Mouse (Mus musculus) right cerebral cortex, postnatal 10 days (tissue): ENCODE data around the gene Ccdc8.
"Not testable (repeated sequence)": the region's sequence is repeated elsewhere in the genome, so short reads cannot be mapped to it uniquely, and the experiment has no call there.

Experiments
- DNase-seq, 2 experiments: peaks; one replicate each; pipeline ENCODE4 v3.0.0; 2021; ENCODE audit warnings: low spot score in 2 of 2

Gene Ccdc8

DNA sequence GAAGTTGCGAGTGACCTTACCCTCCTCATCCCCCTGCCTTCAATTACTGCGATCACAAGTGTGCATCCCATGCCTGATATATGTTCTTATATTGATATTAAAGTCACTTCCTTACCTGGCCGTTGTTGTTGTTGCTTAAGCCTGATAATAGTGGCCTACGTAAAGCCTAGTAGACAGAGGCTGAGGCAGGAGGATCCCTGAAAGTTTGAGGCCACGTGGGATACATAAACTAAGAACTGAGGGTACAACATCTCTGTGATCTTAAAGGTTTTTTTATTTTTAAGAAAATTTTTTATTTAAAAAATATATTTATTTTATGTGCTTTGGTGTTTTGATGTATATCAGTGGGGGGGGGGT, at the start of gene Ccdc8:
Ccdc8 (plus strand) TSS at position 258 of the 357 bp plus-strand sequence.
- no peak for DNase-seq

DNA sequence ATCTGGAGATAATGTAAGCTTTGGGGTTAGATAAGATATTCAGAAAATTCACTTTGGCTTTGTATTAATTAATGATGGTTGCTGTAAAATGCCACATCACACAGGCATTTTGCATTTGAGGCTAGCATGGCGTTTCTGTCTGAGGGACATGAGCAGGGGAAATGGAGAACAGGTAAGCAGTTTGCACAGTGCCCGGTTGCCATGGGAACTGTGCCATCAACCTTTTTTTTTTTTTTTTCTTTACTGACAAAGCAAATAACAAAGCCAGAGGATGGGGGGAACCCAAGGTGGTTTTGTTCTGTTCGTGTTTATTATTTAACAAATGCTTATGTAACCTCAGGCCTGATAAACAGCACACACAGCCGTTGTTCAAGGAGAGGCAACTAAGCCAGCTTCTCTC, 49.6 kb upstream of the Ccdc8 start:
- no peak for DNase-seq

DNA sequence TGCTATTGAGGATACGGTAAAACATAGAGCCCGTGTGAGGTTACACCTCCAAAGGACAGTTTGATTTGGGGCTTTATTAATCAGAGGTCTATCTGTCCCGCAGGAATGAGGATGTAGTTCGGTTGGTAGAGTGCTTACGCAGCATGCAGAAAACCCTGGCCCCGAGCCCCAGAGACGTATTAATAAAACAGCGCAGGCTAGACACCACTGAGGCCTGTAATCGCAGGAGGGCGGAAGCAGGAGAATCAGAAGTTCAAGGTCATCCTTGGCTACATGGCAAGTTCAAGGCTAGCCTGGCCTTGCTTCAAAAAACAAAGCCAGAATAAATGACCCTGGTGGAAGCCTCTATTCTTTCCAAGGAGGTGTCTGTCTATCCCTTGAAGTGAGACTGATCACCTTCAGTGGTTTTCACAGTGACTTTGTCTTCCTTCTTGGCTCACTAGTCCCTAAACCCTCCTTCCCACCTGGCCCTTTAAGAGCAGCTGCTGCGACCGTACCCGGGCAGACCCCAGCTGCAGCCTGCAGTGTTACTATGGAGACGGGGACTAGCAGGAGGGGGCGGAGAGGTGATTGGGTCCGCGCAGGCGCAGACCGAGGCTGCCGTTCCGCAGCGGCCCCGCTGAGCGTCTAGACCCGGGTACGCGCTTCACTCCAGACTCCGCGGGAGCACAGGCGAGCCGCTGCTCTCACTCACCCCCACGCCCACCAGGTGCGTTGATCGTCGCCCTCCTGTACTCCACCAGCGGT, 48.3 kb upstream of the Ccdc8 start, which contains the start of gene Pnmal2:
Pnmal2 (plus strand) TSS at position 622 of the 747 bp plus-strand sequence.
- peak; percentile 95 for DNase-seq

DNA sequence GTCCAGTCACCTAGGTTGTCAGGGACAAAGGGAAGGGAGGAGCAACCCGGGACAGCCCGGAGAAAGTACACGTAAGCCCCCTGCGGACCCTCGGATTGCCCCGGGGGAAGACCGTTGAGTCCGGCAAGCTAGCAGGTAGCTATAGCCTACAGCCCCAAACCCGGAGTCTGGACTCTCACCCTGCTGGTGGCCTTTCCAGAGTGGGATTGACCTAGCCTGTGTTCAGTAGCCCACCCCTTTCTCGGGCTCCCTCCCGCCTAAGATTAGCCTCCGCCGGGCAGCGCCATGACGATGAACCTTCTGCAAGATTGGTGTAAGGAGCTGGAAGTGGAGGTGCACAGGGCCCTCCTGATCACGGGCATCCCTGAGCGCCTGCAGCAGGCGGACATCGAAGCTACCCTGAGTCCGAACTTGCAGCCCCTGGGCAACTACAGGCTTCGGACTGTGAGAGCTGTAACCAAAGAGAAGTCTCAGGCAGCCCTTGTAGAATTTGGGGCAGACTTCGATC, 47.6 kb upstream of the Ccdc8 start:
- DNase-seq, result no peak

DNA sequence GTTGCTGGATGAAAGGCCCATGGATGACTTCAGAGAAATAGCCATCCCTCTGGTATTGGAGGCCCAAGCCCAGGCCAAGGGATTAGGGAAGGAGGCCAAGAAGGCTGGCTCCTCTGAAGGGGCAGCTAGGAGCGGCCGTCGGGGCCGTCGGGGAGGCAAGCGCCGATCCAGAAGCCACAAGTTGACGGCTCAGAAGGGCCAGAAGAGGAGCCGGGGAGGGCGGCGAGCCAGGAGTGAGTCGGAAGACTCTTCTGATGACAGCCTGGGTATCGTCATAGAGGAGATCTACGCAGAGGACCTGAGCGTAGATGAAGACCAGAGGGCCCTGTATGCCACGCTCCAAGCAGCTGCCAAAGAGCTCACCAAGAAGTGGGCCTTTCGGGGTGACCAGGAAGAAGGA, 47.1 kb upstream of the Ccdc8 start:
- no peak for DNase-seq

DNA sequence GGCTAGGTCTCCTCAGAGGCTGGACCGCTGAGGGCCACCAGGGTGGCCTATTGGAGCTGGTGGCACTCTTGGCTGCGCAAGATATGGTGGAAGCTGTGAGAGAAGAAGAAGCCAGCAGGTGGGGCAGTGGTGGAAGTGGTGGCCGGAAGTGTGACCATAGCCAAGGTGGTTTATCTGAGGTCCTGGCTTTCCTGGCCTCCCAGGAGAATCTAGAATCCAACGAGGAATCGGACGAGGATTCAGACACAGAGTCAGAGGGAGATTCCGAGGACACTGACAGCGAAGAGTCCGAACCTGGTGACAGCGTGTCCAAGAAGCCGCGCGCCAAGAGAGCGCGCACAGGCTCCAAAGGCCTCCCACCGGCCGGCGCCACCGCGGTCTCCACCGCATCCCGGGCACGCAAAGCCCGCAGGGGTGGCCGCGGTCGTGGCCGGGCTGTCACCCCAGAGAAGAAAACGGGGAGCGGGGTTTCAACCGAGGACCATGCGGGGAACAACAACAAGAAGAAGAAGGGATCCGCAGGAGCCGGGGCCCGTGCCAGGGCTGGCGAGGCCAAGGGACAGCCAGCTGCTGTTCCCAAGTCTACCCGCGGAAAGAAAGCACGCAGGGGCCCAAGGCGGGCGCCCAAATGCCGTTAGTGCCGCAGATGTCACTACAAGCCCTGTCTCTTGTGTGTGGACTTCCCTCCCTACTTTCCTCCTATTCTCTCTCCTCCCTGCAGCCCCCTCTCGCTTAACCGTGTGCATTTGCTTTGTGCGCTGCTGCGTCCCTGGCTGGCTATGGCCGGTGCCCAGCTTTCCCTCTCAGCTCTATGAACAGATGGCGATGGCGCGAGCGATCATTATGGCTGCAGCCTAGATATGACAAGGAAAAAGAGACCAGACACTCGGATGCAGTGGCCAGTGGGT, 45.8 kb upstream of the Ccdc8 start:
- DNase-seq, result peak; percentile 64 to 70

DNA sequence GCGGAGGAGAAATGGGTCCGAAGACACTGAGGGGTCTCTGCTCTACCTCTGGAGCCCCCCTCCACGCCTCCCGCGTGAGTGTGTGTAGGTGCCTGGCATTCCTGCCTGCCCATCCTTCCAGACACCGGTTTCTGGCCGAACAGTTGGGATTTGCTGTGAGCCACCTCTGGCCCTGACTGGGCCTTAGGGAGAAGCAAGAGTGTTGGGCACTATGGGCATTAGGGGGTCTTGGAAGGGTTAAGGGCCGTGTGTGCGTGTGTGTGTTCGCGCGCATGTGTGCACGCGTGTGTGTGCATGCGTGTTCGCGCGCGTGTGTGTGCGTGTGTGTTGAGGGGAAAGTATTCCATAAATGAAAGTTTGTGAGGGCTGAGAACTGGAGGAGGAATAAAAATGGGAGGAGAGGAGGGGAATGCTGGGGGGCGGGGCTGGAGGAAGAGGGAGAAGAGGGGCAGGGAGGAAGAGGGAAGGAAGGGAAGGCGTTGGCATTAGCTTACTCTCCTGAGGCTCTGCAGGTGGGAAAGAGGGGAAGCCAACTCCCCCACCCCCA, 45.1 kb upstream of the Ccdc8 start:
- DNase-seq, result peak in 1 of 2 experiments; percentile 76

DNA sequence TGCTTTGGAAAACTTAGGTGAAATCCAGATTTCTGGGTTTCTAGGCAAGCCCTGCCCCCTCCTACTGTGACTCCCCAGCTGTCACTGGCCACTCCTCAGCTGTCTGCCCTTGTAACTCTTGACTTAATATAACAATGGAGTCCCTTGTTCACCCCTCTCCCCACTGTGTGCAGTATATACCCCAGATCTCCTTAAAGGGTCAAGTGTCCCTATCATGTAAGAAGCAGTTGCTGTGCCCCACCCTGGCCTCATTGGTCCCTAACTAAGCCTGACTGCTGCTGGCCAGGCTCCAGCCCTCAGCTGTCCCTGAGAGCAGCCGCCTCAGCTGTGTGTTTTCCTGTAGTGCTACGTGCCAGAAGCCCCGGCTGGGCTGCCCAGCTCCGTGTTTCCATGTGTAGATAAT, 44.5 kb upstream of the Ccdc8 start:
- DNase-seq, result peak; percentile 69 to 73

DNA sequence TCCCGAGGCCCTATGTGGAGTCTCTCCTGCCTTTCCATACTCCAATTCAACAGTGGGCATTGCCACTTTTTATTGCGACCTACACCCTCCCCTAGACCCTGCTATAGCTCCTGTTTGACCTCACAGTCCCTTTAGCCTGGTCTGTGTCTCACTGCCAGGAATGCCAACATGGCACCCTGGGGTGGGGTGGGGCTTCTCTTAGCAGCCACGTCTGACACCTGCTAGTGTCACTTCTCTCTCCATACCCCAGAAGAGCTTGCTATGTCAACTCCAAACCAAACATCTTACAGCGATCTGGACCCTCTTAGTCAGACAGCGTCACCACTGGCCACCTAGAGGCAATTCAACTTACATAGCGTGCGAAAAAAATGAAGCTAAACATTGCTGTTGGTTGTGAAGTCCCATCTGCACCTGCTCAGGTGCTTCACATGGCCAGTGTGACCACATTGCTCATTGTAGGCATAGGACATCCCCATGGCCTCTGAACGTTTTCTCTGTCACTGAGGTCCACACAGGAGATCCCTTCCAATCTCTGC, 43.5 kb upstream of the Ccdc8 start:
- no peak for DNase-seq

DNA sequence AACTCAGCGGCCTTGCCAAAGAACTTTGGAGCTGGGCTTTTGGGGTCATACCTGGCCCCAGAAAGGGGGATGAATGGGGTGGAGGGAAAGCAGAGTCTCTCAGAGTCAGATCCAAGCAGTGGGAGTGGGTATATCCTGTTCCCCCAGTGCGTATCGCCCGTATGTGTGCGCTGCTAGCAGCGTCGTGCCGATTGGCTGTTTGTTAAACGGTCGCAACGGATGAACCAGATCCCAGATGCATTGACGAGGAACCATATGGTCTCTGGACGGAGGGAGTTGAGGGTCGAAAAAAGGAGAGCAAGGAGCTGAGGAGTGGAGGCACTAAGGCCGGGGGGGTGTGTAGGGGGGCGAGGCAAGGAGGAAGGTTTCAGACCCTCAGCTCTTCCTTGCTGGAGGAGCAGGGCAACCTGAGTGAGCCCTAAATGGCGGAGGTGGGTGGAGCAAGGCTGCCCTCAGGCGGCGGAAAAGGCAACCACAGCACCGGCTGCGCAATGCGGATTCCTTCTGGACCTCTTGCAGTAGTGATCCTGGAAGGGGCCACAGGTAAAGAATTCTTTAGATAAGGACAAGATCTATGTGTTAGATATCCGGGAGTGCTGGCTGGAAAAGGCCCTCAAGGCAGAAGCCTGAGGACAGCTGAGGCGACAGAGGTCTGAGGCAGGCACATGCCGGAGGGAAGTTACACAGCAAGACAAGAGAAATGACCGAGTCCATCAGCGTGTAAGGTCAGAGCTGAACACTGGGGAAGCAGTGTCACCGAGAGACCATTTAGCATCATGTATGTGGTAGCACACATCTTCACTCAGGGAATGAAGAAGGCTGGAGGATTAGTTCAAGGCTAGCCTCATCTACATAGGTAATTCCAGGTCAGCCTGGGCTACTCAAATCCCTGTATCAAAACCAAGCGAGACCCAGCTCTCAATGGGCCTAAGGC, 42.3 kb upstream of the Ccdc8 start:
- peak; percentile 88 to 91 for DNase-seq

DNA sequence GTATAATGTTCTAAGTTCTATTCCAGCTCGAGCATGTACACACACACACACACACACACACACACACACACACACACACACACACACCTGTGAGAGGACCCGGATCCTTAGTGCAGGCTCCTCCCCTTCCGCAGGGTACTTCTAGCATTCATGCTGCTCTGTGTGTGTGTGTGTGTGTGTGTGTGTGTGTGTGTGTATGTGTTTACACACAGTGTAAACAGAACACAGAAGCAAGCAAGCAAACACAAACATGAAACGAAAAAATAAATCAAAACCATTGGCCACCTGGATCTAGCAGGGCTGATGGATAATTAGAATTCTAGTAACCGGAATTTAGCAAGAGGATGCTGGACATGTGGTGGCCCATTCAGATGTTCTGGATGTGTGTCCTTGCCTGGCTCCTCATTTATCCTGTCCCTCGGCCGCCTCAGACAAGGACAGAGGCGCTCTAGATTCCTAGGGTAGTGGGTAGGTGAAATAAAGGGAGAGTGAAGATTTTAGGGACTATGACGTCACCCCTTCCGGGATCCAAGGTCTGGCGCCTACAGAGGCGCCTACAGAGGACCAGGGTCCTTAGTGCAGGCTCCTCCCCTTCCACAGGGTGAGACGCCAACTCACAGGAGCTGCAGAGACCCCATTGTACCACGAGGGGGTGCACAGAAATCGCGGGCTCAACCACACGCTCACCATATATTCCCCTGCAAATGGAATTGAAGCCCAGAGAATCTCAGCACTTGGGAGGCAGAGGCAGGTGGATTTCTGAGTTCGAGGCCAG, 41.5 kb upstream of the Ccdc8 start:
- DNase-seq, result peak; percentile 87 to 90

DNA sequence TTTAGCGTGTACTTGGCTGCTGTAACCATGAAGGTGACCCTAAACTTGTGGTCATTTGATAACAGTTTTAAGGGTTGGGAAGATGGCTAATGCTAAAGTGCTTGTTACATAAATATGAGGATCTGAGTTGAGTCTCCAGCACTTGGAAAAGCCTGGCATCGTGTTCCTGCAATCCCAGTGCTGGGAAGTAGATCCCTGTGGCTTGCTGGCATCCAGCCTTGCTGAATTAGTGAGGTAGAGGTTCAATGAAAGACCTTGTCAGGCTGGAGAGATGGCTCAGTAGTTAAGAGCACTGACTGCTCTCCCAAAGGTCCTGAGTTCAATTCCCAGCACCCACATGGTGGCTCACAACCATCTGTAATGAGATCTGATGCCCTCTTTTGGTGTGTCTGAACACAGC, 38.7 kb upstream of the Ccdc8 start:
- DNase-seq, result not testable (repeated sequence)

DNA sequence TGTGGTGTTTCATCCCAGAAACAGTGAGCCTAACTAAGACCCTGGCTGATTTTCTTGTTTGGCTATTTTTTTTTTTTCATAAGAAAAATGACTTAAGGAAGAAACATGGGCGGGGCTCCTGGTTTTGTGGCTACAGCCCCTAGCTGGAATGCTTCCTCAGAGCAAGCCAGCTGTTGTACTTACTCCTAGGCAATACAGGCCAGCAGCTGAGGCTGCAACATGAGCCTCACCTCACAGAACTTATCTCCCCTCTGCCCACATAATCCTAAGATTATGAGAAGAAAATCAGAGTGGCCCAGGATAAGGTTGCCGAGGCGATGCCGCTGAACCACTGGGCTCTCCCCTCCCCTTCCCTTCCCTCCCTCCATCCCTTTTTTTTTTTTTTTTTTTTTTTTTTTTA, 36.8 kb upstream of the Ccdc8 start:
- DNase-seq, result no peak

DNA sequence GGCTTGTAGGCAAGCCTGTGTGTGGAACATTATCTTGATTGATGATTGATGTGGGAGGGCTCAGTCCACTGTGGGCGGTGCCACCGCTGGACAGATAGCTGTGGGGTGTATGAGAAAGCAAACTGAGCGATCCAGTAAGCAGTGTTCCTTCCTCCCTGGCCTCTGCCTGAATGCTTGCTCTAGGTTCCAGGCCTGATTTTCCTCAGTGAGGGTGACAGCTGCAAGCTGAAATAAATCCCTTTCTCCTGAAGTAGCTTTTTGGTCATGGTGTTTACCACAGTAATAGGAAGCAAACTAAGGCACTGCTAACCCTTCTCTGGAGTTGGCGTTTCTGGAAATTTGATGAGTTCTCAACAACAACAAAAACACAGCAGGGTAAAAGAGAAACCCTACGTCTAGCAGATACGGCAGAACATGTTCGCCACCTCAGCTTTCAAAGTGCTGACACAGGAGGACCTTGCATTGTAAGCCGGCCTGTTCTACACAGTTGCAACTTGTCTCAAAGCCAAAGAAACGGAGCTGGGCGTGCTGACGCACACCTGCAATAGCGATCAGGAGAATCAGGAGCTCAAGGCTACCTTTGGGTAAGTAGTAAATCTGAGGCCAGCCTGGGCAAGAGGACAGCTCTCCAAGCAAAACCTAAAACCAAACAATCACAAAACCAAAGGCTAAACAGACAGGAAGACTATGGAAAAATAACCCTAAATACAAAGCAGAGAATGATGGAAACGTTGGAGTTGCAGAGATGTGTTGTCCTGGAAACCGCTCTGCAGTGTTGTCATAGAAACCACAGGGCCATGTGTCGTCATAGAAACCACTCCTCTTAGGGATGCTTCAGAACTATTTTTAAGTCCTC, 35.9 kb upstream of the Ccdc8 start:
- peak; percentile 83 to 92 for DNase-seq

DNA sequence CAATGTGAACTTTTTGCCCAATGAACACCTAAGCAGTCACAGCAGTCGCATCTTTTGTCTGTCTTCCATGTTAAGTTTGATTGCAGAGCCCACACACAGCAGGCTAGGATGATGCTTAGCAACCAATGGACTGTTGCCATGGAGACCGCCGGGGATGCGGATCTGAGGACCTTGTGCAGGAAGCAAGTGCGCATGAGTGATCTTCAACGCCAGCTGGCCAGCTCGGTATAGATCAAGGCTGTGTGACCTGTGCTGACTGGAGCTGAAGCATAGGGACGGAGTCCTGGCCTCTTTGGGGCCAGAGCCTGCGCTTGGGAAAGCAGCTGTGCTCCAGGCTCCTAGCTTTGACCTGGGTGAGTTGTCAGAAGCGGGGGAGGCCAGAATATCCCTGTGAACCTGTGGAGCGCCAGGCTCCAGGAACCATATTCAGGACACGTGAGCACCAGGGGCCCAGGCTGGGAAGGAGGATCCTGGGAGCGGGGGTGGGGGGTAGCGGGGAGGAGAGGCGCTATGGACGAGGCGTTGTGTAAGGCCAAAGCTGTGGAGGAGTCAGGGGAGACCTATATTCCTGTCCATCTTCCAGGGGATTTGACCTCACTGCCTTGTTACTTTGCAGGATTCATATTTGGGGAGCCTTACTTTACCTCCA, 32.8 kb upstream of the Ccdc8 start, which contains the start of gene Pnmal1:
Pnmal1 (plus strand) TSS at position 141 of the 649 bp plus-strand sequence.
- DNase-seq, result peak; percentile 97 to 99

DNA sequence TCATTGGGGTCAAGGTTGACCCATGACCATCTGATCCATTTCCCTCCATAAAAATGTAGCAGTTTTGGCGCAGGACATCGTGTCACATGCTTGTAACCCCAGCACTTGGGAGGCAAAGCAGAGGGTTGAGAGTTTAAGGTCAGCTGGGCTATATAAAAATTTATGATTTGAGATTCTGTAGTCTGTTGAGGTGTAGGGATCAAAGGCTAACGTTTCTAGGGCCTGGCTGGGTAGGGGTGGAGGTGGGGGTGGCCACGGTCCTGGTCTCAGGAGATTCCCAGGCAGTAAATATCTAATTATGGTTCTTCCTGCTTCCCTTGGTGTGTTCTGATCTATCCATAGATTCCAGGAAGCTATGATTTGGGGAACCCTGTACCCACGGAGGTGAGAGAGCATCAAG, 30.8 kb upstream of the Ccdc8 start:
- DNase-seq, result no peak

DNA sequence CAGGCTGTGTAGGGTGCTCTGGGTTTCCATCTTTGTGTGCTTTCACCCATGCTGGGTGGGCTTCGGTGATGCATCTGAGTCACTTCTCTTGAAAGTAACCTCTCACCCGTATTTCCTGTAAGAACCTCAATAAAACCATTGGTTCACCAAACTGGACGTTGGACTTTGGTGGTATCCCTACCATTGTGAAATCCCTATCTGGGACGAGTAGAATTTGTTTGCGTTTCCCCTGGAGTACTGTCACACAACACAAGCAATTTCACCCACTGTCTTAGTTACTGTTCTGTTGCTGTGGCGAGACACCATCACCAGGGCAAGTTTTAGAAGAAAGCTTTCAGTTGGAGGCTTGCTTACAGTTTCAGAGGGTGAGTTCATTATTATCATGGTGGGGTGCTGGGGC, 24.1 kb upstream of the Ccdc8 start:
- DNase-seq, result no peak

DNA sequence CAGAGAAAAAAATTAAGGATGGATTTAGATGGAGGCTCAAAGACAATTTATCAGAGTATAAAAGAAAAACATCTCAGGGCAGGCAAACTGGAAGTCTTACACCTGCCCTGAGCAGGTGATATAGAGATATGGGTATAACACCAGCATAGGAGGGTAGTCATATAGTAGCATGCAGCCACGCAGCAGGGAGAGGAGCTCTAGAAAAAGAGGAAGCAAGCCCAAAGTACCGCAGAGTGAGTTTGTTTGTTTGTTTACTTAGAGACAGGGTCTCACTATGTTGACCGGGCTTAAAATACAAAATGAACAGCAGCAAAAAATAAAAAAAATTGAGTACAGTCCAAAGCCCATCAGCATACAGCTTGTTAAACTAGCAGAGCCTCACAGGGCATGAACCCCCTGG, 21.3 kb upstream of the Ccdc8 start:
- no peak for DNase-seq

DNA sequence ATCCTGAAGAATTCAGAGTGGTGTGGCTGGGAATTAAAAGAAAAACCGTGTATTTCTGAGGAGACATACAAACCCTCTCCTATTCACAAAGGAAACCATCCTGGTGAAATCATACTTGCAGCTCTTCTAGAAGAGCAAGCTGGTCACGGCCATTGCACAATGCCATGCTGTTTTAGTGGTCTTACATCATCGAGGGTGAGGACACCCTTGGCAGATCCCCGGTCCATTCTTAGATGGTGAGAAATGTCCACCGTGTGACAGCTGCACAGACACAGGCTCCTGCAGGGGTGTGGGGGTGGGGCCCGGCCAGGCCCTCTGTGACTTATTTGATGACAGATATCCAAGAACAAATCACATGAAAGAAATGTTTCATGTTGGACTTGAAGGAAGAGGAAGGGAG, 18.5 kb upstream of the Ccdc8 start:
- no peak for DNase-seq
